ENCODE assay signal across 24 mouse cellular contexts in genomic region chr12:25161939-25162338, GRCm38 (mm10).
DNase-seq lines count a peak whose midpoint lies in the region; ATAC-seq and TF ChIP-seq lines count a peak whose summit lies in the region.
"Had no signal": no experiment of that assay in that cellular context is flagged by ENCODE, and none has a peak within 500 bp of the region (broad histone marks: within the 10 kb centered on the region; RNA-seq: fewer than 3 reads in every experiment).

No protein-coding gene starts in this region.

- no peak overlapping the region for H3K4me3 ChIP-seq in heart, embryonic 13.5 days
- no peak overlapping the region for H3K4me3 ChIP-seq in liver, embryonic 15.5 days (replicated peaks)
- H3K4me3 ChIP-seq in liver, embryonic 12.5 days, result no peak overlapping the region
- H3K4me3 ChIP-seq in olfactory bulb, adult 2 months (ENCODE audit: insufficient read depth, low read depth, low read length), result no peak overlapping the region
- H3K4me3 ChIP-seq: embryonic facial prominence, embryonic 13.5 days; erythroblast, embryonic 14.5 days; gastrocnemius, adult 2 months; hindbrain, embryonic 12.5 days; limb, embryonic 15.5 days; lung, embryonic 15.5 days; megakaryocyte, embryonic 14.5 days; midbrain, embryonic 13.5 days had no signal

- no peak for DNase-seq in heart, postnatal 10 days
- DNase-seq in adipocyte (ENCODE audit: low spot score), result peak; percentile 48
- no peak for DNase-seq in layer of hippocampus, adult 9-10 months (ENCODE audit: low spot score)
- DNase-seq: adrenal gland, adult 8-10 months; B cell, adult 2 months; cerebellum, adult 18-20 months; cerebellum, postnatal 25 days; gastrocnemius, adult 2 months; layer of hippocampus, adult 9-11 months; left cerebral cortex, postnatal 4 days; lung, postnatal 36 days; spleen, adult 18-20 months had no signal

- no peak overlapping the region for H3K9ac ChIP-seq in heart, embryonic 13.5 days
- no peak overlapping the region for H3K9ac ChIP-seq in liver, embryonic 15.5 days
- H3K9ac ChIP-seq in liver, embryonic 12.5 days, result no peak overlapping the region
- H3K9ac ChIP-seq: embryonic facial prominence, embryonic 13.5 days; hindbrain, embryonic 12.5 days; limb, embryonic 15.5 days; lung, embryonic 15.5 days; midbrain, embryonic 13.5 days had no signal

- H3K36me3 ChIP-seq in heart, embryonic 13.5 days, result no peaks in the 10 kb centered on the region
- no peaks in the 10 kb centered on the region for H3K36me3 ChIP-seq in liver, embryonic 15.5 days (replicated peaks)
- H3K36me3 ChIP-seq in liver, embryonic 12.5 days, result no peaks in the 10 kb centered on the region
- H3K36me3 ChIP-seq: embryonic facial prominence, embryonic 13.5 days; hindbrain, embryonic 12.5 days; limb, embryonic 15.5 days; lung, embryonic 15.5 days; midbrain, embryonic 13.5 days had no signal

- H3K27me3 ChIP-seq in heart, embryonic 13.5 days (replicated peaks), result no peaks in the 10 kb centered on the region
- no peaks in the 10 kb centered on the region for H3K27me3 ChIP-seq in liver, embryonic 15.5 days
- H3K27me3 ChIP-seq in liver, embryonic 12.5 days (replicated peaks), result no peaks in the 10 kb centered on the region
- H3K27me3 ChIP-seq: embryonic facial prominence, embryonic 13.5 days; limb, embryonic 15.5 days; lung, embryonic 15.5 days had no signal

- no peak for ATAC-seq in heart, embryonic 13.5 days (ENCODE audit: extremely low read depth, insufficient number of reproducible peaks, low FRiP score, low TSS enrichment)
- ATAC-seq in liver, embryonic 15.5 days (ENCODE audit: insufficient read depth), result peak; percentile 58
- no peak for ATAC-seq in liver, embryonic 12.5 days
- ATAC-seq: intestine, postnatal 0 days had no signal

- no peaks in the 10 kb centered on the region for H3K9me3 ChIP-seq in heart, embryonic 13.5 days
- no peaks in the 10 kb centered on the region for H3K9me3 ChIP-seq in liver, embryonic 15.5 days (replicated peaks)
- no peaks in the 10 kb centered on the region for H3K9me3 ChIP-seq in liver, embryonic 12.5 days (replicated peaks)
- H3K9me3 ChIP-seq: embryonic facial prominence, embryonic 13.5 days; hindbrain, embryonic 12.5 days; limb, embryonic 15.5 days; lung, embryonic 15.5 days; megakaryocyte, embryonic 14.5 days; midbrain, embryonic 13.5 days had no signal

- no peak for TF ChIP-seq POLR2A in olfactory bulb, adult 2 months (IDR thresholded peaks at IDR 0.05; ENCODE audit: insufficient read depth, low read depth, low read length)

- peaks cover 50% of the 10 kb centered on the region for H3K4me1 ChIP-seq in heart, embryonic 13.5 days
- peaks cover 17% of the 10 kb centered on the region for H3K4me1 ChIP-seq in liver, embryonic 15.5 days (replicated peaks)
- peaks cover 6% of the 10 kb centered on the region; the same call in 1 of the 2 replicates for H3K4me1 ChIP-seq in liver, embryonic 12.5 days
- H3K4me1 ChIP-seq in olfactory bulb, adult 2 months (ENCODE audit: control insufficient read depth, insufficient read depth, low read length), result peaks cover 34% of the 10 kb centered on the region

- H3K4me2 ChIP-seq in heart, embryonic 13.5 days, result no peak overlapping the region
- no peak overlapping the region for H3K4me2 ChIP-seq in liver, embryonic 15.5 days
- no peak overlapping the region for H3K4me2 ChIP-seq in liver, embryonic 12.5 days
- H3K4me2 ChIP-seq: embryonic facial prominence, embryonic 13.5 days; hindbrain, embryonic 12.5 days; limb, embryonic 15.5 days; lung, embryonic 15.5 days; midbrain, embryonic 13.5 days had no signal

- peak overlapping the region; percentile 29; the same call in 1 of the 2 replicates for H3K27ac ChIP-seq in heart, embryonic 13.5 days (replicated peaks)
- no peak overlapping the region for H3K27ac ChIP-seq in liver, embryonic 15.5 days (replicated peaks)
- H3K27ac ChIP-seq in liver, embryonic 12.5 days, result no peak overlapping the region
- peak overlapping the region; percentile 2; the same call in 1 of the 2 replicates for H3K27ac ChIP-seq in olfactory bulb, adult 2 months (ENCODE audit: insufficient read depth, low read depth, low read length)
- H3K27ac ChIP-seq: embryonic facial prominence, embryonic 13.5 days; gastrocnemius, adult 2 months; hindbrain, embryonic 12.5 days; limb, embryonic 15.5 days; lung, embryonic 15.5 days; midbrain, embryonic 13.5 days had no signal

- TF ChIP-seq CTCF in olfactory bulb, adult 2 months (IDR thresholded peaks at IDR 0.05; ENCODE audit: insufficient read depth, low read depth, low read length), result no peak

- intact Hi-C loops in heart, postnatal 10 days (cut with DNase I), result loop anchor here (2.0 kb wide), 2 partner anchors 51 to 61 kb away; no protein-coding TSS in a partner anchor

- 61% methylated on average over 6 of the region's 6 CpGs for WGBS in heart, embryonic 13.5 days
- 61% methylated on average over 6 of the region's 6 CpGs for WGBS in liver, embryonic 15.5 days (ENCODE audit: insufficient replicate concordance)
- 60% methylated on average over 6 of the region's 6 CpGs for WGBS in liver, embryonic 12.5 days (ENCODE audit: insufficient replicate concordance)
- WGBS in olfactory bulb, adult 2 months, result 69% methylated on average over 6 of the region's 6 CpGs

Comparison
In these comparisons a context has a peak if more than half of its experiments do, and no peak if none do; other contexts are left out.
1. H3K27ac ChIP-seq: peak in heart, embryonic 13.5 days (single experiment) and olfactory bulb, adult 2 months (single experiment); none in liver, embryonic 15.5 days (single experiment) and liver, embryonic 12.5 days (single experiment).